Mouse (Mus musculus) left cerebral cortex, adult 9 months (tissue): ENCODE measurements at regions not wholly inside any gene's neighbourhood (a gene's known extent, or its start where the extent isn't known, plus 50 kb on each side); places are given as distances from the start of the nearest gene placed in this dataset.
A peak's percentile ranks its signal among the peaks of the same experiment; 100 is the strongest.

Experiments
- DNase-seq, 2 experiments: peaks; one replicate each; pipeline ENCODE4 v3.0.0; 2022; ENCODE audit warnings: low spot score in 2 of 2

- no peak for DNase-seq
Measured at GRCm38 (mm10) chr10:104367219-104367618, 173.4 kb downstream of the Gm4340 start.

- no peak for DNase-seq
Measured at GRCm38 (mm10) chr10:104374567-104374966, 180.7 kb downstream of the Gm4340 start.

GRCm38 (mm10) chr10:104388254-104388653 lies 194.4 kb downstream of the Gm4340 start:
- no peak for DNase-seq

GRCm38 (mm10) chr10:104395711-104396110 lies 201.9 kb downstream of the Gm4340 start:
- no peak for DNase-seq

- DNase-seq: no peak
Measured at GRCm38 (mm10) chr10:104408751-104409150, 214.9 kb downstream of the Gm4340 start.

- DNase-seq: no peak
Measured at GRCm38 (mm10) chr10:104422541-104422940, 228.7 kb downstream of the Gm4340 start.

- DNase-seq: no peak
Measured at GRCm38 (mm10) chr10:104423161-104423560, 229.3 kb downstream of the Gm4340 start.

- no peak for DNase-seq
Measured at GRCm38 (mm10) chr10:104423761-104424160, 229.9 kb downstream of the Gm4340 start.

GRCm38 (mm10) chr10:104444926-104445325 lies 251.1 kb downstream of the Gm4340 start:
- peak; percentile 5 to 8 for DNase-seq

- DNase-seq: peak in 1 of 2 experiments; percentile 1
Measured at GRCm38 (mm10) chr10:104455549-104456351, 261.9 kb downstream of the Gm4340 start.

- no peak for DNase-seq
Measured at GRCm38 (mm10) chr10:104456352-104456725, 262.5 kb downstream of the Gm4340 start.

GRCm38 (mm10) chr10:104486226-104486944 lies 292.5 kb downstream of the Gm4340 start:
- DNase-seq: no peak

GRCm38 (mm10) chr10:104489301-104489700 lies 295.5 kb downstream of the Gm4340 start:
- no peak for DNase-seq

GRCm38 (mm10) chr10:104490943-104491631 lies 297.2 kb downstream of the Gm4340 start:
- no peak for DNase-seq
